Mouse (Mus musculus) MEL (cell line): ENCODE results near the gene Sim2. TPM values are rescaled to one million over a fixed set of nuclear protein-coding genes. Genes with fewer than 3 reads are reported as not detected.

Experiments
- DNase-seq: peaks from one replicate; pipeline ENCODE4 v3.0.0; 2011; ENCODE audit warnings: low read depth, low spot score
- H3K27ac ChIP-seq: 2 replicates; pipeline ENCODE4 v1.5.1; 2012; ENCODE audit warnings: low read depth, mild to moderate bottlenecking, control low read depth, low read length, moderate library complexity; ENCODE audit not compliant: control insufficient read depth
- H3K27me3 ChIP-seq, 2 experiments: fragments of 150-350 bp in 1 of 2; sonication (generic) in 1 of 2; 2 replicates each; pipeline ENCODE4 v1.6.1; 2012; ENCODE audit warnings: low read length in 2 of 2, mild to moderate bottlenecking in 2 of 2, improper control_type of control experiment in 1 of 2, moderate library complexity in 1 of 2; ENCODE audit not compliant: insufficient read depth in 2 of 2, control insufficient read depth in 1 of 2
- H3K36me3 ChIP-seq, 2 experiments: 2 replicates each; pipeline ENCODE4 v1.6.1; 2012 to 2014; ENCODE audit warnings: low read length in 2 of 2, improper control_type of control experiment in 1 of 2, inconsistent platforms in 1 of 2, mild to moderate bottlenecking in 1 of 2; ENCODE audit not compliant: insufficient read depth in 2 of 2, control insufficient read depth in 1 of 2
- H3K4me1 ChIP-seq, 2 experiments: fragments of 150-350 bp in 1 of 2; sonication (generic) in 1 of 2; 2 replicates each; pipeline ENCODE4 v1.6.1; 2012; ENCODE audit warnings: low read length in 2 of 2, improper control_type of control experiment in 1 of 2, mild to moderate bottlenecking in 1 of 2; ENCODE audit not compliant: insufficient read depth in 2 of 2, control insufficient read depth in 1 of 2
- H3K4me3 ChIP-seq, 2 experiments: fragments of 150-350 bp in 1 of 2; sonication (generic) in 1 of 2; 2 replicates each; pipeline ENCODE4 v1.5.1; 2012; ENCODE audit warnings: low read depth in 2 of 2, low read length in 2 of 2, mild to moderate bottlenecking in 2 of 2, moderate library complexity in 2 of 2, control low read depth in 1 of 2, improper control_type of control experiment in 1 of 2; ENCODE audit not compliant: control insufficient read depth in 1 of 2, insufficient read depth in 1 of 2
- H3K79me2 ChIP-seq: 2 replicates; pipeline ENCODE4 v1.6.1; 2012; ENCODE audit warnings: mild to moderate bottlenecking, low read length, moderate library complexity; ENCODE audit not compliant: control insufficient read depth, poor library complexity, insufficient read depth
- H3K9ac ChIP-seq: 2 replicates; pipeline ENCODE4 v1.6.1; 2012; ENCODE audit warnings: low read depth, mild to moderate bottlenecking, control low read depth, low read length, moderate library complexity; ENCODE audit not compliant: control insufficient read depth, poor library complexity, severe bottlenecking
- H3K9me3 ChIP-seq: fragments of 150-350 bp; sonication (generic); replicated peaks from 2 replicates; pipeline ENCODE4 v1.6.1; 2012; ENCODE audit warnings: mild to moderate bottlenecking, low read length, improper control_type of control experiment, moderate library complexity; ENCODE audit not compliant: insufficient read depth
- BHLHE40 ChIP-seq: IDR thresholded peaks from 2 replicates; pipeline ENCODE4 v1.6.1; 2012; ENCODE audit warnings: low read depth, mild to moderate bottlenecking, inconsistent platforms, low read length, improper control_type of control experiment, borderline replicate concordance
- CHD1 ChIP-seq: IDR thresholded peaks from 2 replicates; pipeline ENCODE4 v1.6.1; 2012; ENCODE audit warnings: low read depth, mild to moderate bottlenecking, inconsistent platforms, low read length, improper control_type of control experiment
- CTCF ChIP-seq, 3 experiments: IDR thresholded peaks in 2 of 3; conservative IDR thresholded peaks in 1 of 3; 2 replicates each; pipeline ENCODE4 v1.5.1; 2011 to 2012; ENCODE audit warnings: low read length in 3 of 3, low read depth in 2 of 3, mild to moderate bottlenecking in 2 of 3, improper control_type of control experiment in 1 of 3, inconsistent platforms in 1 of 3, mixed read lengths in 1 of 3, moderate library complexity in 1 of 3; ENCODE audit not compliant: control insufficient read depth in 1 of 3, insufficient read depth in 1 of 3, poor library complexity in 1 of 3, severe bottlenecking in 1 of 3
- EP300 ChIP-seq, 2 experiments: IDR thresholded peaks; 2 replicates each; pipeline ENCODE4 v1.6.1; 2011; ENCODE audit warnings: improper control_type of control experiment in 2 of 2, low read length in 2 of 2, low read depth in 1 of 2, mild to moderate bottlenecking in 1 of 2
- ETS1 ChIP-seq: IDR thresholded peaks from 2 replicates; pipeline ENCODE4 v1.6.1; 2012; ENCODE audit warnings: low read depth, mild to moderate bottlenecking, inconsistent platforms, low read length, improper control_type of control experiment, moderate library complexity
- GABPA ChIP-seq: IDR thresholded peaks from 2 replicates; pipeline ENCODE4 v1.6.1; 2012; ENCODE audit warnings: low read depth, mild to moderate bottlenecking, inconsistent platforms, low read length, improper control_type of control experiment, moderate library complexity
- GATA1 ChIP-seq: IDR thresholded peaks from 2 replicates; pipeline ENCODE4 v1.6.1; 2011; ENCODE audit warnings: low read depth, low read length, improper control_type of control experiment
- JUND ChIP-seq: IDR thresholded peaks from 2 replicates; pipeline ENCODE4 v1.6.1; 2011; ENCODE audit warnings: low read depth, mild to moderate bottlenecking, improper control_type of control experiment, low read length
- KAT2A ChIP-seq: conservative IDR thresholded peaks from 2 replicates; pipeline ENCODE4 v1.6.1; 2012; ENCODE audit warnings: low read depth, low read length, improper control_type of control experiment, inconsistent platforms
- MAFK ChIP-seq: IDR thresholded peaks from 2 replicates; pipeline ENCODE4 v1.6.1; 2011; ENCODE audit warnings: low read depth, mild to moderate bottlenecking, low read length, improper control_type of control experiment, borderline replicate concordance
- MEF2A ChIP-seq: IDR thresholded peaks from 2 replicates; pipeline ENCODE4 v1.6.1; 2014; ENCODE audit warnings: low read depth, mild to moderate bottlenecking, inconsistent platforms, low read length, improper control_type of control experiment; ENCODE audit not compliant: poor library complexity, insufficient replicate concordance, severe bottlenecking; ENCODE audit errors: extremely low read depth
- MXI1 ChIP-seq: IDR thresholded peaks from 2 replicates; pipeline ENCODE4 v1.6.1; 2011; ENCODE audit warnings: mild to moderate bottlenecking, low read depth, low read length, improper control_type of control experiment
- MYB ChIP-seq: IDR thresholded peaks from 2 replicates; pipeline ENCODE4 v1.6.1; 2011; ENCODE audit warnings: mild to moderate bottlenecking, low read depth, low read length, improper control_type of control experiment
- MYC ChIP-seq: IDR thresholded peaks from 2 replicates; pipeline ENCODE4 v1.6.1; 2011; ENCODE audit warnings: low read depth, mild to moderate bottlenecking, low read length, improper control_type of control experiment, moderate library complexity
- NELFE ChIP-seq: IDR thresholded peaks from 2 replicates; pipeline ENCODE4 v1.6.1; 2011; ENCODE audit warnings: low read depth, low read length, improper control_type of control experiment
- POLR2A ChIP-seq, 2 experiments: IDR thresholded peaks; 2 replicates each; pipeline ENCODE4 v1.6.1; 2011 to 2012; ENCODE audit warnings: low read length in 2 of 2, mild to moderate bottlenecking in 2 of 2, control low read depth in 1 of 2, improper control_type of control experiment in 1 of 2, low read depth in 1 of 2, moderate library complexity in 1 of 2; ENCODE audit not compliant: control insufficient read depth in 1 of 2, insufficient read depth in 1 of 2, poor library complexity in 1 of 2
- POLR2AphosphoS2 ChIP-seq: IDR thresholded peaks from 2 replicates; pipeline ENCODE4 v1.6.1; 2011; ENCODE audit warnings: low read length, improper control_type of control experiment
- RAD21 ChIP-seq: IDR thresholded peaks from 2 replicates; pipeline ENCODE4 v1.6.1; 2011; ENCODE audit warnings: mild to moderate bottlenecking, low read depth, low read length, improper control_type of control experiment
- RCOR1 ChIP-seq: IDR thresholded peaks from 2 replicates; pipeline ENCODE4 v1.6.1; 2012; ENCODE audit warnings: low read depth, mild to moderate bottlenecking, inconsistent platforms, low read length, improper control_type of control experiment
- TAL1 ChIP-seq: IDR thresholded peaks from 2 replicates; pipeline ENCODE4 v1.6.1; 2012; ENCODE audit warnings: mild to moderate bottlenecking, inconsistent platforms, low read length, moderate library complexity, mixed read lengths
- TBP ChIP-seq: IDR thresholded peaks from 2 replicates; pipeline ENCODE4 v1.8.0; 2011; ENCODE audit warnings: low read depth, low read length, improper control_type of control experiment
- TCF12 ChIP-seq: IDR thresholded peaks from 2 replicates; pipeline ENCODE4 v1.6.1; 2014; ENCODE audit warnings: low read depth, mild to moderate bottlenecking, inconsistent platforms, low read length, improper control_type of control experiment, moderate library complexity
- ZC3H11A ChIP-seq: IDR thresholded peaks from 2 replicates; pipeline ENCODE4 v1.6.1; 2012; ENCODE audit warnings: low read depth, mild to moderate bottlenecking, inconsistent platforms, low read length, improper control_type of control experiment
- ZKSCAN1 ChIP-seq: IDR thresholded peaks from 2 replicates; pipeline ENCODE4 v1.6.1; 2012; ENCODE audit warnings: low read depth, mild to moderate bottlenecking, inconsistent platforms, low read length, improper control_type of control experiment, moderate library complexity
- ZNF384 ChIP-seq: IDR thresholded peaks from 2 replicates; pipeline ENCODE4 v1.6.1; 2012; ENCODE audit warnings: low read depth, mild to moderate bottlenecking, inconsistent platforms, low read length, improper control_type of control experiment
- polyA plus RNA-seq, 2 experiments: library from polyadenylated mRNA; stranded (reverse) in 1 of 2; unstranded in 1 of 2; fragments of >175 nt in 1 of 2; fragments of >200 nt in 1 of 2; gene quantifications; 2 replicates each; pipeline versions ENCODE4 v1.2.1 to v1.2.4; 2012; ENCODE audit warnings: low replicate concordance in 2 of 2, low read depth in 1 of 2; ENCODE audit not compliant: insufficient read length in 2 of 2, insufficient read depth in 1 of 2, missing spikeins in 1 of 2
- total RNA-seq: library from RNA; depleted of rRNA; stranded (reverse); fragments of 300-350 nt; gene quantifications from 2 replicates; pipeline ENCODE4 v1.2.3, GENCODE M21; 2012

Gene Sim2
- total and polyA plus RNA-seq, 3 experiments, result not detected

DNA sequence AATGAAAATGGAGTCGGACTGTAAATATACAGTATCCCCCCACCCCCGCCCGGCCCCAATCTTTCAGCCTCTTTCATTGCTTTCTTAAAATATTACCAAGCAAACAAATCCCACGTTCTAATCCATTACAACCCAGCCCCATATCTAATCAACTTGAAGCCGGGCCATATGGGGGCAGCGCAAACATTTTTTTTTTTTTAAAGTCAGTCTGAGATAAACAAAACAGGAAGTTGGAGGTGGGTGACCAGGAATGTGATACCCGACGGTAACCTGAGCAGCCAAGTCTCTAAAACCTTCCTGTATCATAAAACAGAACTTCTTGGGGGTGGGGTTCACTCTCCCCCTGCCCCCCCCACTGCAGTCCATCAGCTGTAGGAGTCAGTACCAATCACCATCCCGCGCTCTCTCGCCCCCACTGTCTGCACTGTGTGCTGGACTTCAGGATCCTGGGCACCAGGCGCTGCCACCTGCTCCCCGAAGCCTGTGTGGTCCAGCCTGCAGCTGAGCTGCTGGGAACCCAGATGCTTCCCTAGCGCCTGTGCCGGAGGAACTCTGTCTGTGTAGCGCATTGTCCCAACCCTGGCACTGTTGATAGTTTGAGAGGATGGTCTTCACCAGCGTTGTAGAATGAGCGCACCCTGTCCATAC, 43.5 kb upstream of the Sim2 start (continued):
- TF ChIP-seq MXI1 (peak; percentile 55; the same call in 1 of the 2 replicates), RCOR1 (peak; percentile 96), GATA1 (peak; percentile 95), NELFE (no peak), JUND (no peak), MAFK (peak; percentile 62; the same call in 1 of the 2 replicates), MYC (0 out of 2 replicates have a peak, but pooled peaks have one; percentile 35), POLR2AphosphoS2 (no peak), EP300 (IDR thresholded peaks at IDR 0.05; ENCODE audit: low read depth in 1 of 2, low read length in 2 of 2) (peak; percentile 92 to 96), CTCF (IDR thresholded peaks at IDR 0.05 in 2 of 3, conservative IDR thresholded peaks at IDR 0.05 in 1 of 3; ENCODE audit: control insufficient read depth in 1 of 3, insufficient read depth in 1 of 3, low read depth in 2 of 3, low read length in 3 of 3, poor library complexity in 1 of 3, severe bottlenecking in 1 of 3) (no peak)
- TF ChIP-seq, all 39 proteins: peak for 20

DNA sequence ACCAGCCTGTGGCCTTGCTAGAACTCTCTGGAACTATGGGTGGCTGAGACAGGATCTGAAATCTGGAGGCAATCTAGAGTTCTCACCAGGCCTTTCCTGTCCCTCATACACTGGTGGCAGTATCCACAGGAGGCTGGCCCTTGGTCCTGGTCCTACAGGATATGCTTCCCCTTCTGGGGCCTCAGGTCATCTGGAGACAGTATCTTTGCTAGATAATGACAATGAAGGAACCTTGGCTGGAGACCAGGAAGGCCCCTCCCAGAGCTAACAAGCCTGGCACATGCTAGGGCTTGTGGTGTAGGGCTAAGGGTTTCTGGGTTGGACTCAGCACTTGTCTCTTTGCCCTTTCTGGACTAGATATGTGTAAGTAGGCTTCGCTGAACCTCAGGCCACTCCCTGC, 40.9 kb upstream of the Sim2 start:
- H3K36me3 ChIP-seq, result peaks cover 0 to 29% of the 10 kb centered on the region in 2 experiments; a peak in 2 of 4 replicates
- H3K79me2 ChIP-seq, result no peaks in the 10 kb centered on the region
- H3K9me3 ChIP-seq, result no peaks in the 10 kb centered on the region
- peak; percentile 37 for DNase-seq
- H3K27ac ChIP-seq, result no peak overlapping the region; the same call in 1 of the 2 replicates
- peaks cover 12 to 38% of the 10 kb centered on the region in 2 experiments for H3K4me1 ChIP-seq
- TF ChIP-seq MYB (no peak), MEF2A (no peak), POLR2A (IDR thresholded peaks at IDR 0.05; ENCODE audit: control insufficient read depth in 1 of 2, insufficient read depth in 1 of 2, low read depth in 1 of 2, low read length in 2 of 2, poor library complexity in 1 of 2) (no peak), RCOR1 (no peak), KAT2A (no peak), MAFK (no peak), CTCF (IDR thresholded peaks at IDR 0.05 in 2 of 3, conservative IDR thresholded peaks at IDR 0.05 in 1 of 3; ENCODE audit: control insufficient read depth in 1 of 3, insufficient read depth in 1 of 3, low read depth in 2 of 3, low read length in 3 of 3, poor library complexity in 1 of 3, severe bottlenecking in 1 of 3) (no peak), TBP (no peak), GATA1 (peak; percentile 50; the same call in 1 of the 2 replicates), ZNF384 (no peak), TAL1 (peak; percentile 26; the same call in 1 of the 2 replicates), TCF12 (peak; percentile 49; the same call in 1 of the 2 replicates), BHLHE40 (no peak), GABPA (no peak), ETS1 (peak; percentile 71), CHD1 (no peak), RAD21 (no peak), POLR2AphosphoS2 (no peak), ZC3H11A (no peak), ZKSCAN1 (no peak), EP300 (IDR thresholded peaks at IDR 0.05; ENCODE audit: low read depth in 1 of 2, low read length in 2 of 2) (peak; percentile 41 to 54; a peak in 2 of 4 replicates)
- TF ChIP-seq, all 39 proteins: peak for 5
- Histone ChIP-seq H3K9ac (no peak overlapping the region), H3K4me3 (no peak overlapping the region), H3K27me3 (no peaks in the 10 kb centered on the region)
